Mouse (Mus musculus): Measurements from ENCODE around the gene Rpl3.

- no peak for TF ChIP-seq GATA1 (IDR thresholded peaks at IDR 0.05; ENCODE audit: low read length)
- TF ChIP-seq TAL1 (IDR thresholded peaks at IDR 0.05; ENCODE audit: low read length) = no peak
Observed at GRCm38 (mm10) chr15:80053381-80054033, 38.2 kb downstream of the Rpl3 start.

Measured in erythroblast, embryonic 14.5 days (primary cell).